Mouse (Mus musculus): ENCODE measurements around the gene 1190005I06Rik. TPM values are rescaled to one million over a fixed set of nuclear protein-coding genes. Genes with fewer than 3 reads are reported as not detected.
A peak's percentile ranks its signal among the peaks of the same experiment; 100 is the strongest.

1190005I06Rik gene
- total RNA-seq, 2 experiments from 2014 or later = 0.84 to 1.5 TPM

GRCm38 (mm10) chr8:120627298-120627697 lies 20.1 kb downstream of the 1190005I06Rik start:
- DNase-seq = no peak
- intact Hi-C loops (cut with DNase I) = no loop called here

DNA sequence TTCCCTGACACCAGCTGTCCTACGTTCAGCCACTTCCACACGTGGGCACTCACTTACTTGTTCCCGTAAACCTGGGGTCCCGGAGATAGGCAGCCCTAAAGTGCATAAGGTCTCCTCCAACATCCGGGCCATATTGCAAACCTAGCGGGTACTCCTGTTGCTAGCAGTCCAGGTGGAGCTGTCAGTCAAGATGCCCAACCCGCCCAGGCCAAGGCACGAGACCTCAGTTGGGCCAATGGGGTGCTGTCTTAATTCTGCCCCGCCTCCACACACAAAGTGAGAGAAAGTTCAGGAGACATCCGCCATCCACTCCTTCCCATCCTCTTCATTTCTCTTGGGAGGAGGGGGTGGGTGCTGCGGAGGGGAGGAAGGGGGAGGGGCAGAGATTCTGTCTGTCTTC lies 21.0 kb downstream of the 1190005I06Rik start:
- intact Hi-C loops (cut with DNase I) = no loop called here
- DNase-seq = no peak

GRCm38 (mm10) chr8:120623608-120624007 lies 23.8 kb downstream of the 1190005I06Rik start:
- no peak for DNase-seq
- intact Hi-C loops (cut with DNase I) = no loop called here

- intact Hi-C loops (cut with DNase I) = no loop called here
These were observed 25.3 kb downstream of the 1190005I06Rik start for GRCm38 (mm10) chr8:120622161-120622560.

GRCm38 (mm10) chr8:120620441-120620840 lies 27.0 kb downstream of the 1190005I06Rik start:
- intact Hi-C loops (cut with DNase I) = no loop called here

More at GRCm38 (mm10) chr8:120622161-120622560, 25.3 kb downstream of the 1190005I06Rik start:
- no peak for DNase-seq

GRCm38 (mm10) chr8:120619235-120620180 lies 27.9 kb downstream of the 1190005I06Rik start:
- DNase-seq = no peak
- intact Hi-C loops (cut with DNase I) = no loop called here

More at GRCm38 (mm10) chr8:120620441-120620840, 27.0 kb downstream of the 1190005I06Rik start:
- no peak for DNase-seq

DNA sequence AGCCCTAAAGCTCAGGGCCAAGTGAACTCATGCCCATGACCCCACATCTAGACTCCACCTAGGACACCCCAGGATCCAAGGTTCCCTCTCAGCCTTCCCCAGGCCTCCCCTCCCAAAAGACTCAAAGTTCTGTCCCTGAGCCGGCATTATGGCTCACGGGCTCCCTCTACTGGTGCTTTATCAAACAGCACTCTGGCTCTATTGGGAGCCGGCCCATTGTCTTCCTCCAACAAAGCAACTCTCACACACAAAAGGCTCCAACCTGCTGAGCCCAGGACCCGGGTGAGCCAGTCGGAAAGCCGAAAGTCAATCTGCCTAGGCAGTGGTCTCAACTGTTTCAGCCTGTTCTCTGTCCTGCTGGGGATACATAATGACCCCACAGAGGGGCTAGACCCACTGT lies 29.3 kb downstream of the 1190005I06Rik start:
- peak; percentile 49 to 51 for DNase-seq
- intact Hi-C loops (cut with DNase I) = no loop called here

GRCm38 (mm10) chr8:120616663-120617626 lies 30.5 kb downstream of the 1190005I06Rik start:
- intact Hi-C loops (cut with DNase I) = no loop called here
- DNase-seq = no peak

DNA sequence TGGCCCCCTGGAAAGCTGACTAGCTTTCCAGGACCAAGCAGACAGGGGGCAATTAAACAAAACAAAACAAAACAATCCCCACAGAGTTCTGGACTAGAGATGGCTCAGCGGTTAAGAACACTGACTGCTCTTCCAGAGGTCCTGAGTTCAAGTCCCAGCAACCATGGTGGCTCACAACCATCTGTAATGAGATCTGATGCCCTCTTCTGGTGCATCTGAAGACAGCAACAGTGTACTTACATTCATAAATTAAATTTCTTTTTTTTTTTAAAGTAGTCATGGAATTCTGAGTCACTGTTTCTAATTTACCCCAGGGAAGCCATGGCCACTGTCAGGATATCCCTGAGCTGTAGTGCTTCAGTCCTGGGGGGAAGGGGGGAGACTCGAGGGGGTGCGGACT lies 32.9 kb downstream of the 1190005I06Rik start:
- DNase-seq = no peak
- intact Hi-C loops (cut with DNase I) = no loop called here

DNA sequence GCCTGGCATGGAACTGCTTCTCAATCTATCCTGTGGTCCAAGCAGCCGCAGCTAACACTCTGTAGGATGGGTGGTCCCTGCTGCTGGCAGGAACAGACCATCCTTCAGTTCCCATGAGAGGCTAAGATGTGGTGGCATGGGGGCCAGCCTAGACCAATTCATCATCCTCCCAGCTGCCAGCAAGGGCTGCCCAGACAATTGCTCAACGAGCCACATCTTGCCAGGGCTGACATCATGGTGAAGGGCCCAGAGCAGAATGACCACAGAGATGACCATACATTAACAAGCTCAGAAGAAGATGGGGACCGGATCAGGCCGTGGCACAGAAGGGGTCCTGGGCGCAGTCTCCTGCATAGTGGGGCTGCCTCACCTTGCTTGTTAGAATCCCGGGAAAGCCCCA lies 36.6 kb downstream of the 1190005I06Rik start:
- intact Hi-C loops (cut with DNase I) = no loop called here

DNA sequence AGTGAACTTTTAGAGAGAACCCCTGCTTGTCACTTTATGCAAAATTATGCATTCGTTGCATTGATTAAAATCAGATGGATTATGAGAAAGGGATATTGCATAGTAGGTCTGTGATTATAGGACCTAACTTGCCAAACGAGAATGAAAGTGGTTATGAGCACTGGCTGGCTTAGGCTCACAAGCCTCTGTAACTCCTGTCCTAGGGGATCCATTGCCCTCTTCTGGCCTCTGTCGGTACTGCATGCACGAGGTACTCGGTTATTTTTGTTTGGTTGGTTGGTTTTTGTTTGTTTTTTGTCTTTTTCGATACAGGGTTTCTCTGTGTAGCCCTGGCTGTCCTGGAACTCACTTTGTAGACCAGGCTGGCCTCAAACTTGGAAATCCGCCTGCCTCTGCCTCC lies 39.5 kb downstream of the 1190005I06Rik start:
- intact Hi-C loops (cut with DNase I) = loop anchor here (10.0 kb wide), 1 partner anchor 433 kb away; the partner anchor contains the start of gene Fam92b
- DNase-seq = peak; percentile 67 to 73

More for the DNA sequence above, 36.6 kb downstream of the 1190005I06Rik start:
- no peak for DNase-seq

- intact Hi-C loops (cut with DNase I) = loop anchor here (10.0 kb wide), 1 partner anchor 433 kb away; the partner anchor contains the start of gene Fam92b
These were observed 40.0 kb downstream of the 1190005I06Rik start for GRCm38 (mm10) chr8:120607460-120607859.

GRCm38 (mm10) chr8:120602672-120603071 lies 44.8 kb downstream of the 1190005I06Rik start:
- intact Hi-C loops (cut with DNase I) = loop anchor here (10.0 kb wide), 1 partner anchor 428 kb away; the partner anchor contains the start of gene Fam92b
- no peak for DNase-seq

More at GRCm38 (mm10) chr8:120607460-120607859, 40.0 kb downstream of the 1190005I06Rik start:
- DNase-seq = no peak

DNA sequence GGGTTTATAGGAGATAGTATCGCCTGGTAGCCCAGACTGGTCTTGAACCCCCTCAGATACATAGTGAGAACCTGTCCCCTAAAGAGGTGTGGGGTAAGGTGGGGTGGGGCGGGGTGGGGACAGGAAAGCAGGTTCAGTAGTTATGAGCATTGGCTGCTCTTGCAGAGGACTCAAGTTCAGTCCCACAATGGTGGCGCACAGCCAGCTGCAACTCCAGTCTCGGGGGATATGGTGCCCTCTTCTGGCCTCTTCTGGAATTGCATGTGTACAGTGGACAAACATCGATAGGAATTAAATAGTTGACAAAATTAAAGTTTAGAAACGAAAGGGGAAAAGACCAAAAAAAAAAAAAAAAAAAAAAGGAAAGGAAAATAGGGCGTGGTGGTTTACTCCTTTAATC lies 47.9 kb downstream of the 1190005I06Rik start:
- intact Hi-C loops (cut with DNase I) = no loop called here
- DNase-seq = peak; percentile 76 to 78

- intact Hi-C loops (cut with DNase I) = no loop called here
- no peak for DNase-seq
These were observed 48.9 kb downstream of the 1190005I06Rik start for GRCm38 (mm10) chr8:120598579-120598978.

GRCm38 (mm10) chr8:120595963-120596362 lies 51.5 kb downstream of the 1190005I06Rik start:
- intact Hi-C loops (cut with DNase I) = loop anchor here (2.0 kb wide), 1 partner anchor 25 kb away; no protein-coding TSS in a partner anchor

GRCm38 (mm10) chr8:120594571-120594970 lies 52.9 kb downstream of the 1190005I06Rik start:
- no peak for DNase-seq
- intact Hi-C loops (cut with DNase I) = no loop called here

More at GRCm38 (mm10) chr8:120595963-120596362, 51.5 kb downstream of the 1190005I06Rik start:
- DNase-seq = peak in 1 of 2 experiments; percentile 29

DNA sequence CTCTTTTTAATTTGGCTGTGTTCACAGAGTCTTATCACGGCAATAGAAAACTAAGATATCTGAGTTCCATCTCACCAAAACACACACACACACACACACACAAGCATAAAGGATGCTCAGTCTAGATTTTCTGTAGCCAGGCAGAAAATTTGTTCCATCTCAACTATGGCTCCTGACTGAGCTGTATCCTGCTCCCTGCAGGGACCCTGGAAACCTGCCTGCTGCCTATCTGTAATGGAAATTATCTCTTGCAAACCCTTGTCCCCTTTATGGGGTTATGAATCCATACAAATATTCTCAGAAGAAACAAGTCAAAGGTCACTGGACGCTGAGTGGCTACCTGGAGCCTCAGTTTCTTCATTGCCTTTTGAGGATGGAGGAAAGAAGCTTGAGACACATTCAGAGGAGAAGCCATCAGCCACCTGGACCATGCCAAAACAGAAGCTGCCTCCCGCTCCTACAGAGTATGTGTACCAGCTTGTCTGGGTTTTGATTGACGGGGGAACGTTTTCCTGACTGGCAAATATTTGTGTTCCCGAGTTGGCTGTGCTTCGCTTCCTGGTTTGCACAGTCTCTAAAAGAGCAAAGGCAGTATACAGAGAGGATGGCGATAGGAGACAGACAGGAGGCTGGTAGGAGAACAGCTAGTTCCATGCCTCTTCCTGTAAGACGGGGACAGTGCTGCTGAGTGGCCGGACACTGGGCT lies 55.7 kb downstream of the 1190005I06Rik start:
- no peak for DNase-seq
- intact Hi-C loops (cut with DNase I) = no loop called here

DNA sequence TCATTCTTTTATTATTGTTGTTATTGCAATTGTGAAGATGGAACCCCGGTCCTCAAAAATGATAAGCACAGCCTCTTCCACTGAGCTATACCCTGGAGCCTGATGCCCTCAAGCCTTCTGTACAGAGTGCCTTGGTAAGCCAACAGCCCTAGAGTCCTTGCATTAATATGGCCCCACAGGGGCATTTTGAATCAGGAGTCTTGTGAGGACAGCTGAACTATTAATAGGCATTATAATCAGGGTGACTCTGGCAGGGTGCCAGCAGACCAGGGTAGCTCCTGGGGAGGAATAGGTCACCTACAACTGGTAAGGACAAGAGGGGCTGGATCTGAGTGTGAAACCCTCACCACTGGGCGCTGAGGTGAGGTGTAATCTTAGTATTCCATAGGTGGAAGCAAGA lies 57.5 kb downstream of the 1190005I06Rik start:
- no peak for DNase-seq
- intact Hi-C loops (cut with DNase I) = no loop called here
